Comparison of ENCODE assay signal across 21 mouse cellular contexts in the genomic region with DNA sequence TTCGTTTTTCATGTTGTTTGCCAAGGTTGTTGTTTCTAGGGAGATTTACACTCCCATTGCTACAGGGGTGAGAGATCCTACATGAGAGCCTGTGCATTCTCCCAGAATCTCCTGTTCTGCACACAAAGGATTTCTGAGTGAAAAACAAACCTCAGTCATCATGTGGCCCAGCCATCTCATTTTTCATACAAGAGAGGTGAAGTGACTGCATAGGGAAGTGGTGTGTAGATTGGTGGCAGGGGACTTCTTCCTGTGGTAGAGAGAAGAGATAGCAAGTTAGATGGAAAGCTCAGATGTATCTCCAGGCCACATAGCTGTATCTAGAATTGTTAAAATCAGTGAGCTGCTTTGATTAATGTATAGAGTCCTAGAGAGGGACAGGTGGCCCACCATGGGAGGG.
DNase-seq lines count a peak whose midpoint lies in the region; ATAC-seq and TF ChIP-seq lines count a peak whose summit lies in the region.
"Had no signal": no experiment of that assay in that cellular context is flagged by ENCODE, and none has a peak within 500 bp of the region (broad histone marks: within the 10 kb centered on the region; RNA-seq: fewer than 3 reads in every experiment).

No protein-coding gene starts in this region.

- no peaks in the 10 kb centered on the region for H3K4me1 ChIP-seq in hindbrain, postnatal 0 days (ENCODE audit: insufficient read depth, low read length)
- peaks cover 16% of the 10 kb centered on the region for H3K4me1 ChIP-seq in hindbrain, embryonic 10.5 days (replicated peaks)
- peaks cover 18% of the 10 kb centered on the region for H3K4me1 ChIP-seq in midbrain, embryonic 15.5 days
- H3K4me1 ChIP-seq in midbrain, embryonic 11.5 days (ENCODE audit: control insufficient read depth, insufficient read depth, low read length) = peaks cover 13% of the 10 kb centered on the region
- no peaks in the 10 kb centered on the region for H3K4me1 ChIP-seq in MEL (ENCODE audit: control insufficient read depth in 1 of 2, insufficient read depth in 2 of 2, low read length in 2 of 2)
- peaks cover 14% of the 10 kb centered on the region; the same call in 1 of the 2 replicates for H3K4me1 ChIP-seq in midbrain, postnatal 0 days (ENCODE audit: insufficient read depth, low read length)

- TF ChIP-seq EP300 in MEL (IDR thresholded peaks at IDR 0.05; ENCODE audit: low read depth in 1 of 2, low read length in 2 of 2) = no peak

- H3K27me3 ChIP-seq in hindbrain, postnatal 0 days (ENCODE audit: insufficient read depth, low read length) = no peaks in the 10 kb centered on the region
- no peaks in the 10 kb centered on the region for H3K27me3 ChIP-seq in hindbrain, embryonic 10.5 days (ENCODE audit: insufficient read depth, poor library complexity, severe bottlenecking)
- no peaks in the 10 kb centered on the region for H3K27me3 ChIP-seq in midbrain, embryonic 15.5 days (replicated peaks)
- H3K27me3 ChIP-seq in midbrain, embryonic 11.5 days (ENCODE audit: control insufficient read depth, insufficient read depth, low read length) = no peaks in the 10 kb centered on the region
- no peaks in the 10 kb centered on the region; a peak in 1 of 4 replicates for H3K27me3 ChIP-seq in MEL (ENCODE audit: control insufficient read depth in 1 of 2, insufficient read depth in 2 of 2, low read length in 2 of 2)
- no peaks in the 10 kb centered on the region for H3K27me3 ChIP-seq in midbrain, postnatal 0 days (ENCODE audit: insufficient read depth, low read length)
- H3K27me3 ChIP-seq: embryonic facial prominence, embryonic 13.5 days; forebrain, embryonic 12.5 days; heart, embryonic 12.5 days; hindbrain, embryonic 12.5 days; Patski had no signal

- no peak for TF ChIP-seq RAD21 in MEL (IDR thresholded peaks at IDR 0.05; ENCODE audit: low read depth, low read length)

- no peak overlapping the region for H3K4me2 ChIP-seq in hindbrain, postnatal 0 days (ENCODE audit: low read depth, low read length)
- no peak overlapping the region for H3K4me2 ChIP-seq in midbrain, embryonic 15.5 days
- no peak overlapping the region for H3K4me2 ChIP-seq in midbrain, embryonic 11.5 days
- H3K4me2 ChIP-seq in midbrain, postnatal 0 days (ENCODE audit: low read depth, low read length, poor library complexity, severe bottlenecking) = no peak overlapping the region
- H3K4me2 ChIP-seq: embryonic facial prominence, embryonic 13.5 days; forebrain, embryonic 12.5 days; heart, embryonic 12.5 days; hindbrain, embryonic 12.5 days had no signal

- ATAC-seq in hindbrain, postnatal 0 days = no peak
- ATAC-seq in midbrain, embryonic 15.5 days (replicated peaks) = no peak
- no peak for ATAC-seq in midbrain, embryonic 11.5 days (ENCODE audit: low FRiP score)
- ATAC-seq in midbrain, postnatal 0 days (ENCODE audit: low FRiP score) = no peak
- ATAC-seq: forebrain, embryonic 16.5 days; intestine, embryonic 16.5 days; Patski had no signal

- no peak overlapping the region for H3K9ac ChIP-seq in hindbrain, postnatal 0 days (replicated peaks; ENCODE audit: low read length)
- H3K9ac ChIP-seq in midbrain, embryonic 15.5 days = no peak overlapping the region
- no peak overlapping the region for H3K9ac ChIP-seq in midbrain, embryonic 11.5 days (ENCODE audit: low read length)
- no peak overlapping the region for H3K9ac ChIP-seq in MEL (ENCODE audit: control insufficient read depth, low read depth, low read length, poor library complexity, severe bottlenecking)
- no peak overlapping the region for H3K9ac ChIP-seq in midbrain, postnatal 0 days (replicated peaks; ENCODE audit: low read length, poor library complexity, severe bottlenecking)
- H3K9ac ChIP-seq: embryonic facial prominence, embryonic 13.5 days; forebrain, embryonic 12.5 days; heart, embryonic 12.5 days; hindbrain, embryonic 12.5 days had no signal

- no peaks in the 10 kb centered on the region for H3K9me3 ChIP-seq in hindbrain, postnatal 0 days (ENCODE audit: low read length)
- no peaks in the 10 kb centered on the region for H3K9me3 ChIP-seq in hindbrain, embryonic 10.5 days
- no peaks in the 10 kb centered on the region for H3K9me3 ChIP-seq in midbrain, embryonic 15.5 days
- H3K9me3 ChIP-seq in midbrain, embryonic 11.5 days (ENCODE audit: control insufficient read depth, low read length) = no peaks in the 10 kb centered on the region
- no peaks in the 10 kb centered on the region for H3K9me3 ChIP-seq in MEL (replicated peaks; ENCODE audit: insufficient read depth, low read length)
- no peaks in the 10 kb centered on the region for H3K9me3 ChIP-seq in midbrain, postnatal 0 days (ENCODE audit: low read length)
- H3K9me3 ChIP-seq: embryonic facial prominence, embryonic 13.5 days; forebrain, embryonic 12.5 days; G1E; heart, embryonic 12.5 days; hindbrain, embryonic 12.5 days had no signal

- 67% methylated on average over 1 of the region's 1 CpGs for WGBS in hindbrain, postnatal 0 days
- WGBS in hindbrain, embryonic 10.5 days = 76% methylated on average over 1 of the region's 1 CpGs
- WGBS in midbrain, embryonic 15.5 days = 74% methylated on average over 1 of the region's 1 CpGs
- WGBS in midbrain, embryonic 11.5 days = 73% methylated on average over 1 of the region's 1 CpGs
- 65% methylated on average over 1 of the region's 1 CpGs for WGBS in midbrain, postnatal 0 days

- no peak for DNase-seq in hindbrain, postnatal 0 days (ENCODE audit: low spot score)
- no peak for DNase-seq in hindbrain, embryonic 10.5 days (ENCODE audit: low spot score)
- DNase-seq in midbrain, embryonic 11.5 days (ENCODE audit: low spot score, missing footprints) = no peak
- no peak for DNase-seq in MEL (ENCODE audit: low read depth, low spot score)
- no peak for DNase-seq in midbrain, postnatal 0 days (ENCODE audit: low spot score)
- no peak for DNase-seq in cerebellum, postnatal 36 days
- no peak for DNase-seq in T-cell, adult 2 months (ENCODE audit: low spot score)
- DNase-seq: adrenal gland, adult 8-10 months; cerebellum, adult 11 months; cerebellum, adult 8-10 months; cerebellum, postnatal 25 days; gastrocnemius, postnatal 14 days had no signal

- peak overlapping the region; percentile 68; the same call in 1 of the 2 replicates for H3K27ac ChIP-seq in hindbrain, postnatal 0 days
- no peak overlapping the region for H3K27ac ChIP-seq in hindbrain, embryonic 10.5 days
- peak overlapping the region; percentile 68; the same call in 1 of the 2 replicates for H3K27ac ChIP-seq in midbrain, embryonic 15.5 days
- no peak overlapping the region for H3K27ac ChIP-seq in midbrain, embryonic 11.5 days (ENCODE audit: low read depth, low read length)
- H3K27ac ChIP-seq in MEL (ENCODE audit: control insufficient read depth, low read depth, low read length) = no peak overlapping the region
- peak overlapping the region; percentile 49; the same call in 1 of the 2 replicates for H3K27ac ChIP-seq in midbrain, postnatal 0 days (ENCODE audit: low read depth, low read length)
- H3K27ac ChIP-seq: embryonic facial prominence, embryonic 13.5 days; forebrain, embryonic 12.5 days; hindbrain, embryonic 12.5 days had no signal

- no peak for TF ChIP-seq POLR2A in MEL (IDR thresholded peaks at IDR 0.05; ENCODE audit: control insufficient read depth in 1 of 2, insufficient read depth in 1 of 2, low read depth in 1 of 2, low read length in 2 of 2, poor library complexity in 1 of 2)

- no peak overlapping the region for H3K4me3 ChIP-seq in hindbrain, postnatal 0 days (ENCODE audit: low read length)
- H3K4me3 ChIP-seq in hindbrain, embryonic 10.5 days = no peak overlapping the region
- no peak overlapping the region for H3K4me3 ChIP-seq in midbrain, embryonic 15.5 days
- H3K4me3 ChIP-seq in midbrain, embryonic 11.5 days (ENCODE audit: low read depth, low read length) = no peak overlapping the region
- H3K4me3 ChIP-seq in MEL (ENCODE audit: control insufficient read depth in 1 of 2, insufficient read depth in 1 of 2, low read depth in 2 of 2, low read length in 2 of 2) = no peak overlapping the region
- no peak overlapping the region for H3K4me3 ChIP-seq in midbrain, postnatal 0 days (ENCODE audit: low read depth, low read length)
- H3K4me3 ChIP-seq: embryonic facial prominence, embryonic 13.5 days; forebrain, embryonic 12.5 days; heart, embryonic 12.5 days; hindbrain, embryonic 12.5 days had no signal

- no peaks in the 10 kb centered on the region for H3K79me2 ChIP-seq in MEL (ENCODE audit: control insufficient read depth, insufficient read depth, low read length, poor library complexity)

- TF ChIP-seq CTCF in hindbrain, postnatal 0 days (IDR thresholded peaks at IDR 0.05; ENCODE audit: low read depth) = no peak
- TF ChIP-seq CTCF in MEL (IDR thresholded peaks at IDR 0.05 in 2 of 3, conservative IDR thresholded peaks at IDR 0.05 in 1 of 3; ENCODE audit: control insufficient read depth in 1 of 3, insufficient read depth in 1 of 3, low read depth in 2 of 3, low read length in 3 of 3, poor library complexity in 1 of 3, severe bottlenecking in 1 of 3) = no peak
- no peak for TF ChIP-seq CTCF in midbrain, postnatal 0 days (IDR thresholded peaks at IDR 0.05)

- no peaks in the 10 kb centered on the region for H3K36me3 ChIP-seq in hindbrain, postnatal 0 days (ENCODE audit: insufficient read depth, low read length)
- H3K36me3 ChIP-seq in hindbrain, embryonic 10.5 days = no peaks in the 10 kb centered on the region
- no peaks in the 10 kb centered on the region for H3K36me3 ChIP-seq in midbrain, embryonic 15.5 days (replicated peaks)
- H3K36me3 ChIP-seq in midbrain, embryonic 11.5 days (ENCODE audit: control insufficient read depth, insufficient read depth, low read length) = no peaks in the 10 kb centered on the region
- H3K36me3 ChIP-seq in MEL (ENCODE audit: control insufficient read depth in 1 of 2, insufficient read depth in 2 of 2, low read length in 2 of 2) = no peaks in the 10 kb centered on the region
- H3K36me3 ChIP-seq in midbrain, postnatal 0 days (ENCODE audit: insufficient read depth, low read length) = no peaks in the 10 kb centered on the region
- H3K36me3 ChIP-seq: embryonic facial prominence, embryonic 13.5 days; forebrain, embryonic 12.5 days; G1E; heart, embryonic 12.5 days; hindbrain, embryonic 12.5 days had no signal

TF ChIP-seq in MEL, 35 proteins besides CTCF, POLR2A, EP300 and RAD21:
- 0 out of 2 replicates have a peak, but pooled peaks have one; percentile 23 for TF ChIP-seq RCOR1 (IDR thresholded peaks at IDR 0.05; ENCODE audit: low read depth, low read length)
- no peak for TF ChIP-seq E2F4 (IDR thresholded peaks at IDR 0.05; ENCODE audit: borderline replicate concordance, low read depth, low read length)

Comparison
In these comparisons a context has a peak if more than half of its experiments do, and no peak if none do; other contexts are left out.
1. H3K27ac ChIP-seq: peak in hindbrain, postnatal 0 days (single experiment), midbrain, embryonic 15.5 days (single experiment) and midbrain, postnatal 0 days (single experiment); none in hindbrain, embryonic 10.5 days (single experiment), midbrain, embryonic 11.5 days (single experiment) and MEL (single experiment).